Mouse (Mus musculus): ENCODE measurements around the gene Slc2a4. TPM values are rescaled to one million over a fixed set of nuclear protein-coding genes. Genes with fewer than 3 reads are reported as not detected.
A peak's percentile ranks its signal among the peaks of the same experiment; 100 is the strongest.

Slc2a4 gene
- polyA plus RNA-seq, 1 experiment: 2.3 TPM

GRCm38 (mm10) chr11:69976271-69976670, 28.3 kb upstream of the Slc2a4 start:
- no peaks in the 10 kb centered on the region for H3K4me1 ChIP-seq (ENCODE audit: control insufficient read depth, insufficient read depth, low read length)
- H3K4me3 ChIP-seq (ENCODE audit: insufficient read depth, low read length): no peak overlapping the region
- no peak for TF ChIP-seq POLR2A (IDR thresholded peaks at IDR 0.05; ENCODE audit: low read depth, low read length)
- TF ChIP-seq CTCF (IDR thresholded peaks at IDR 0.05; ENCODE audit: borderline replicate concordance, insufficient read depth, low read length): no peak
- no peak overlapping the region for H3K27ac ChIP-seq (ENCODE audit: insufficient read depth, low read length)

- H3K4me1 ChIP-seq (ENCODE audit: control insufficient read depth, insufficient read depth, low read length): no peaks in the 10 kb centered on the region
- no peak overlapping the region for H3K27ac ChIP-seq (ENCODE audit: insufficient read depth, low read length)
- TF ChIP-seq CTCF (IDR thresholded peaks at IDR 0.05; ENCODE audit: borderline replicate concordance, insufficient read depth, low read length) (no peak), POLR2A (IDR thresholded peaks at IDR 0.05; ENCODE audit: low read depth, low read length) (no peak)
- no peak overlapping the region for H3K4me3 ChIP-seq (ENCODE audit: insufficient read depth, low read length)
Measured at GRCm38 (mm10) chr11:69974907-69975306, 26.9 kb upstream of the Slc2a4 start.

- no peaks in the 10 kb centered on the region for H3K4me1 ChIP-seq (ENCODE audit: control insufficient read depth, insufficient read depth, low read length)
- no peak overlapping the region for H3K27ac ChIP-seq (ENCODE audit: insufficient read depth, low read length)
- no peak overlapping the region for H3K4me3 ChIP-seq (ENCODE audit: insufficient read depth, low read length)
- no peak for TF ChIP-seq CTCF (IDR thresholded peaks at IDR 0.05; ENCODE audit: borderline replicate concordance, insufficient read depth, low read length)
- no peak for TF ChIP-seq POLR2A (IDR thresholded peaks at IDR 0.05; ENCODE audit: low read depth, low read length)
Measured at GRCm38 (mm10) chr11:69970775-69971174, 22.8 kb upstream of the Slc2a4 start.

- no peak for TF ChIP-seq CTCF (IDR thresholded peaks at IDR 0.05; ENCODE audit: borderline replicate concordance, insufficient read depth, low read length)
- no peak for TF ChIP-seq POLR2A (IDR thresholded peaks at IDR 0.05; ENCODE audit: low read depth, low read length)
- no peak overlapping the region for H3K27ac ChIP-seq (ENCODE audit: insufficient read depth, low read length)
- no peak overlapping the region for H3K4me3 ChIP-seq (ENCODE audit: insufficient read depth, low read length)
Measured at GRCm38 (mm10) chr11:69970222-69970621, 22.2 kb upstream of the Slc2a4 start.

GRCm38 (mm10) chr11:69968793-69969192, 20.8 kb upstream of the Slc2a4 start:
- no peak overlapping the region for H3K4me3 ChIP-seq (ENCODE audit: insufficient read depth, low read length)
- H3K4me1 ChIP-seq (ENCODE audit: control insufficient read depth, insufficient read depth, low read length): no peaks in the 10 kb centered on the region
- TF ChIP-seq POLR2A (IDR thresholded peaks at IDR 0.05; ENCODE audit: low read depth, low read length): no peak
- TF ChIP-seq CTCF (IDR thresholded peaks at IDR 0.05; ENCODE audit: borderline replicate concordance, insufficient read depth, low read length): no peak
- H3K27ac ChIP-seq (ENCODE audit: insufficient read depth, low read length): no peak overlapping the region

More at GRCm38 (mm10) chr11:69970222-69970621, 22.2 kb upstream of the Slc2a4 start:
- no peaks in the 10 kb centered on the region for H3K4me1 ChIP-seq (ENCODE audit: control insufficient read depth, insufficient read depth, low read length)

GRCm38 (mm10) chr11:69966860-69967517, 19.0 kb upstream of the Slc2a4 start:
- 0 out of 2 replicates have a peak, but pooled peaks have one; percentile 9 for TF ChIP-seq POLR2A (IDR thresholded peaks at IDR 0.05; ENCODE audit: low read depth, low read length)
- TF ChIP-seq CTCF (IDR thresholded peaks at IDR 0.05; ENCODE audit: borderline replicate concordance, insufficient read depth, low read length): no peak
- H3K4me1 ChIP-seq (ENCODE audit: control insufficient read depth, insufficient read depth, low read length): no peaks in the 10 kb centered on the region
- H3K4me3 ChIP-seq (ENCODE audit: insufficient read depth, low read length): no peak overlapping the region
- H3K27ac ChIP-seq (ENCODE audit: insufficient read depth, low read length): no peak overlapping the region

GRCm38 (mm10) chr11:69966006-69966859, 18.2 kb upstream of the Slc2a4 start:
- H3K27ac ChIP-seq (ENCODE audit: insufficient read depth, low read length): no peak overlapping the region
- H3K4me1 ChIP-seq (ENCODE audit: control insufficient read depth, insufficient read depth, low read length): no peaks in the 10 kb centered on the region
- no peak for TF ChIP-seq POLR2A (IDR thresholded peaks at IDR 0.05; ENCODE audit: low read depth, low read length)
- no peak for TF ChIP-seq CTCF (IDR thresholded peaks at IDR 0.05; ENCODE audit: borderline replicate concordance, insufficient read depth, low read length)
- peak overlapping the region; percentile 15; the same call in 1 of the 2 replicates for H3K4me3 ChIP-seq (ENCODE audit: insufficient read depth, low read length)

- no peak overlapping the region for H3K4me3 ChIP-seq (ENCODE audit: insufficient read depth, low read length)
- no peak overlapping the region for H3K27ac ChIP-seq (ENCODE audit: insufficient read depth, low read length)
- TF ChIP-seq POLR2A (IDR thresholded peaks at IDR 0.05; ENCODE audit: low read depth, low read length): no peak
- TF ChIP-seq CTCF (IDR thresholded peaks at IDR 0.05; ENCODE audit: borderline replicate concordance, insufficient read depth, low read length): no peak
- H3K4me1 ChIP-seq (ENCODE audit: control insufficient read depth, insufficient read depth, low read length): no peaks in the 10 kb centered on the region
Measured at GRCm38 (mm10) chr11:69965271-69966005, 17.4 kb upstream of the Slc2a4 start.

- TF ChIP-seq CTCF (IDR thresholded peaks at IDR 0.05; ENCODE audit: borderline replicate concordance, insufficient read depth, low read length): no peak
- TF ChIP-seq POLR2A (IDR thresholded peaks at IDR 0.05; ENCODE audit: low read depth, low read length): no peak
- Histone ChIP-seq H3K4me3 (ENCODE audit: insufficient read depth, low read length) (no peak within 1 kb of the TSS), H3K27ac (ENCODE audit: insufficient read depth, low read length) (no peak within 1 kb of the TSS), H3K4me1 (ENCODE audit: control insufficient read depth, insufficient read depth, low read length) (no peaks in the 10 kb centered on the region)
Measured at GRCm38 (mm10) chr11:69964650-69965270, 16.8 kb upstream of the Slc2a4 start, which contains the start of gene Cldn7. Cldn7 (plus strand) TSS chr11:69964779.

All from embryonic fibroblast, embryonic 13.5 days (primary cell).